Comparison of ENCODE assay signal across 9 mouse cellular contexts in the genomic region with DNA sequence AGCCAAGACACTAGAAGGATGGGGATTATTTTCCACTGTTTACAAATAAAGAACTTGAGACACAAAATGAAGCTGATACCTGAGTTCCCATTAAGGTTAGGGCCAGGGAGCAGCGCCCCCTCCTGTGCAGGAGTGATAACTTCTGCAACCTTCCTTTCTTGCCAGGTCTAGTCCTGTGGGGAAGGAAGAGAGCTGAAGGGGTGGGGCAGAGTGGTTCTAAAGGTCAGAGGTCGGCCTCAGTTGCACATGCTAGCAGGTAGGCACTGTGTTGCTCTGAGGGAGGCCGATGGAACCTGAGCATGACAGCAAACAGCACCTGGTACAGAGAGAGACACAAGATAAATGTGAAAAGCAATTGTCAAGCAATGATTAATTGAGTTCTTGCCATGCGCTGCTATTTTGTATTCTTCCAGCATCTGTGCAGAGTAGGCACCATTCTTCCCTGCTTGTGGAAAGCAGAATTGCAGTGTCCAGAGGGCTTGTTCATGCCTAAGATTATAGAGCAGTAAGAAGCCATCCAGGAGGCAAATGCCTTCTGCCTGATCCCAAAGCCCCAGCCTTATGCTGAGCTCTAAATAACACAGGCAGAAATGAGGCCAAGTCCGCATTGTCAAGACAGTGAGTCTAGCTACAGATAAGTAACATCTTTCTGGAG.
A peak's percentile ranks its signal among the peaks of the same experiment; 100 is the strongest.
DNase-seq lines count a peak whose midpoint lies in the region; ATAC-seq and TF ChIP-seq lines count a peak whose summit lies in the region.
"Had no signal": no experiment of that assay in that cellular context is flagged by ENCODE, and none has a peak within 500 bp of the region (broad histone marks: within the 10 kb centered on the region; RNA-seq: fewer than 3 reads in every experiment).

No protein-coding gene starts in this region.

- WGBS in liver, adult 2 months, result 66% methylated on average over 5 of the region's 5 CpGs
- WGBS in liver, embryonic 12.5 days (ENCODE audit: insufficient replicate concordance), result 41% methylated on average over 5 of the region's 5 CpGs
- WGBS in bone marrow, adult 2 months, result 56% methylated on average over 5 of the region's 5 CpGs
- 46% methylated on average over 5 of the region's 5 CpGs for WGBS in lung, postnatal 0 days

- H3K4me2 ChIP-seq in liver, embryonic 12.5 days, result no peak overlapping the region
- no peak overlapping the region for H3K4me2 ChIP-seq in lung, postnatal 0 days (replicated peaks; ENCODE audit: low read depth, low read length)
- H3K4me2 ChIP-seq: liver, embryonic 15.5 days had no signal

- no peaks in the 10 kb centered on the region for H3K36me3 ChIP-seq in liver, adult 2 months (ENCODE audit: control insufficient read depth, insufficient read depth, low read length)
- H3K36me3 ChIP-seq in liver, embryonic 12.5 days, result no peaks in the 10 kb centered on the region
- H3K36me3 ChIP-seq in lung, postnatal 0 days (ENCODE audit: insufficient read depth, low read length), result no peaks in the 10 kb centered on the region
- H3K36me3 ChIP-seq: liver, embryonic 15.5 days had no signal

- TF ChIP-seq EP300 in lung, postnatal 0 days (IDR thresholded peaks at IDR 0.05), result no peak

- no peaks in the 10 kb centered on the region for H3K79me2 ChIP-seq in liver, adult 2 months (ENCODE audit: control insufficient read depth, insufficient read depth, low read length)

- peak; percentile 25 to 75 for DNase-seq in adrenal gland, adult (ENCODE audit: inconsistent age in 2 of 2, low spot score in 1 of 2)
- DNase-seq in adrenal gland, postnatal 4 days (ENCODE audit: low spot score in 2 of 2), result no peak
- DNase-seq in liver, adult 2 months (ENCODE audit: extremely low read depth, low read depth, low spot score), result no peak
- peak; percentile 6 for DNase-seq in lung, postnatal 0 days (ENCODE audit: low spot score)
- DNase-seq in layer of hippocampus, postnatal 36 days, result no peak

- H3K27ac ChIP-seq in liver, adult 2 months (replicated peaks; ENCODE audit: insufficient read depth, low read depth, low read length), result no peak overlapping the region
- H3K27ac ChIP-seq in liver, embryonic 12.5 days, result no peak overlapping the region
- no peak overlapping the region for H3K27ac ChIP-seq in bone marrow, adult 2 months (ENCODE audit: control insufficient read depth, insufficient read depth, low read depth, low read length, poor library complexity)
- no peak overlapping the region for H3K27ac ChIP-seq in lung, postnatal 0 days (ENCODE audit: low read length)
- H3K27ac ChIP-seq: liver, embryonic 15.5 days had no signal

- no peak for ATAC-seq in liver, embryonic 12.5 days
- ATAC-seq in lung, postnatal 0 days, result no peak
- no peak for ATAC-seq in activated CD4-positive, CD25-positive, alpha-beta regulatory T cell, adult 4 months

- no peaks in the 10 kb centered on the region for H3K4me1 ChIP-seq in liver, adult 2 months (ENCODE audit: control insufficient read depth, insufficient read depth, low read length)
- no peaks in the 10 kb centered on the region for H3K4me1 ChIP-seq in liver, embryonic 12.5 days
- no peaks in the 10 kb centered on the region for H3K4me1 ChIP-seq in bone marrow, adult 2 months (ENCODE audit: control insufficient read depth, insufficient read depth, low read length)
- no peaks in the 10 kb centered on the region for H3K4me1 ChIP-seq in lung, postnatal 0 days (ENCODE audit: insufficient read depth, low read depth, low read length)
- H3K4me1 ChIP-seq: liver, embryonic 15.5 days had no signal

- TF ChIP-seq POLR2A in liver, adult 2 months (IDR thresholded peaks at IDR 0.05; ENCODE audit: extremely low read depth, insufficient read depth, low read length), result no peak
- TF ChIP-seq POLR2A in bone marrow, adult 2 months (IDR thresholded peaks at IDR 0.05; ENCODE audit: borderline replicate concordance, control insufficient read depth, low read depth, low read length), result no peak

- H3K4me3 ChIP-seq in liver, adult 2 months (ENCODE audit: insufficient read depth, low read depth, low read length), result no peak overlapping the region
- H3K4me3 ChIP-seq in liver, embryonic 12.5 days, result no peak overlapping the region
- no peak overlapping the region for H3K4me3 ChIP-seq in bone marrow, adult 2 months (replicated peaks; ENCODE audit: control insufficient read depth, low read depth, low read length)
- H3K4me3 ChIP-seq in lung, postnatal 0 days (ENCODE audit: low read depth, low read length), result no peak overlapping the region
- H3K4me3 ChIP-seq: liver, embryonic 15.5 days had no signal

- H3K9me3 ChIP-seq in liver, embryonic 12.5 days (replicated peaks), result no peaks in the 10 kb centered on the region
- H3K9me3 ChIP-seq in lung, postnatal 0 days (ENCODE audit: low read length), result no peaks in the 10 kb centered on the region
- H3K9me3 ChIP-seq: liver, embryonic 15.5 days had no signal

- peak; percentile 21; the same call in 1 of the 2 replicates for TF ChIP-seq CTCF in liver, adult 2 months (IDR thresholded peaks at IDR 0.05; ENCODE audit: low read depth, low read length)
- TF ChIP-seq CTCF in bone marrow, adult 2 months (IDR thresholded peaks at IDR 0.05; ENCODE audit: control insufficient read depth, insufficient read depth, low read length), result peak; percentile 45; the same call in 1 of the 2 replicates
- TF ChIP-seq CTCF in lung, postnatal 0 days (IDR thresholded peaks at IDR 0.05), result peak; percentile 56

- H3K27me3 ChIP-seq in liver, adult 2 months (ENCODE audit: control insufficient read depth, insufficient read depth, low read length), result no peaks in the 10 kb centered on the region
- no peaks in the 10 kb centered on the region; the same call in 1 of the 2 replicates for H3K27me3 ChIP-seq in liver, embryonic 12.5 days (replicated peaks)
- H3K27me3 ChIP-seq in lung, postnatal 0 days (replicated peaks; ENCODE audit: insufficient read depth, low read length), result no peaks in the 10 kb centered on the region
- H3K27me3 ChIP-seq: liver, embryonic 15.5 days had no signal

- no peak overlapping the region for H3K9ac ChIP-seq in liver, adult 2 months (ENCODE audit: low read depth, low read length)
- H3K9ac ChIP-seq in liver, embryonic 12.5 days, result no peak overlapping the region
- no peak overlapping the region for H3K9ac ChIP-seq in lung, postnatal 0 days (replicated peaks; ENCODE audit: low read depth)
- H3K9ac ChIP-seq: liver, embryonic 15.5 days had no signal

Comparison
In these comparisons a context has a peak if more than half of its experiments do, and no peak if none do; other contexts are left out.
1. DNase-seq: peak in adrenal gland, adult (2 of 2) and lung, postnatal 0 days (single experiment); none in adrenal gland, postnatal 4 days (0 of 2), liver, adult 2 months (single experiment) and layer of hippocampus, postnatal 36 days (0 of 2).
2. Peak in every context shown above with its lines, with median percentiles within 50 percentile points of each other: CTCF ChIP-seq.